Mouse (Mus musculus) bone marrow, adult 2 months (tissue): ENCODE data around the gene Clcn2.

Experiments
- CTCF ChIP-seq: fragments of 200-500 bp; IDR thresholded peaks from 2 replicates; pipeline ENCODE4 v1.5.1; 2011; ENCODE audit warnings: low read length, control low read depth; ENCODE audit not compliant: control insufficient read depth, insufficient read depth
- POLR2A ChIP-seq: fragments of 200-500 bp; IDR thresholded peaks from 2 replicates; pipeline ENCODE4 v1.6.1; 2011; ENCODE audit warnings: low read depth, mild to moderate bottlenecking, control low read depth, low read length, borderline replicate concordance; ENCODE audit not compliant: control insufficient read depth

DNA sequence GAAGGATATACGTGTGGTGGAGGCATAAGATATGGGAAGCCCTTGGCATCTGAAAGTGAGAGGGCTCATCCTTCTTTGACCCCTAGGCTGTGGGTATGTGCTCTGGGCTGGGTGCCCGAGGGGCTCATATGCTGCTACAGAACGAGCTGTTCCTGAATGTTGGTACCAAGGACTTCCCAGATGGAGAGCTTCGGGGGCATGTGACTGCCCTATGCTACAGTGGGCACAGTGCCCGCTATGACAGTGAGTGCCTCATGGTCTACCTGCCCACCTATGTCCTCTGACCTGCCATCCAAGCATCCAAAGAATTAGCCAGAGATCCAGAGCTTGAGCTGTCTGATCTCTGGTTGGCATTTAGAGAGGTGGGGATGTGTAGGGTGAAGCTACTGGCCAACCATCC lies 19.3 kb upstream of the Clcn2 start:
- TF ChIP-seq CTCF (no peak), POLR2A (no peak)
